Mouse (Mus musculus) forebrain, embryonic 11.5 days (tissue): Measurements from ENCODE around the gene Stk38. TPM values are rescaled to one million over a fixed set of nuclear protein-coding genes. Genes with fewer than 3 reads are reported as not detected.

Experiments
- ATAC-seq: fragments of 200-750 bp; cut with Nextera tagmentation; replicated peaks from 2 replicates; pipeline ENCODE4 v1.8.0; 2017; ENCODE audit warnings: moderate TSS enrichment; ENCODE audit not compliant: low FRiP score
- DNase-seq: peaks from one replicate; pipeline ENCODE4 v3.0.0-alpha.2; 2017; ENCODE audit warnings: low spot score
- H3K27ac ChIP-seq: fragments of 300-500 bp; sonication (generic); 2 replicates; pipeline ENCODE4 v1.5.1; 2014; ENCODE audit warnings: low read depth, low read length
- H3K27me3 ChIP-seq: fragments of 300-500 bp; sonication (generic); 2 replicates; pipeline ENCODE4 v1.6.1; 2014; ENCODE audit warnings: mild to moderate bottlenecking, low read length, mixed read lengths; ENCODE audit not compliant: control insufficient read depth, insufficient read depth
- H3K36me3 ChIP-seq: fragments of 300-500 bp; sonication (generic); 2 replicates; pipeline ENCODE4 v1.6.1; 2014; ENCODE audit warnings: mild to moderate bottlenecking, low read length, moderate library complexity, mixed read lengths; ENCODE audit not compliant: control insufficient read depth, insufficient read depth
- H3K4me1 ChIP-seq: fragments of 300-500 bp; sonication (generic); replicated peaks from 2 replicates; pipeline ENCODE4 v1.6.1; 2014; ENCODE audit warnings: low read length, mixed read lengths; ENCODE audit not compliant: control insufficient read depth, insufficient read depth
- H3K4me2 ChIP-seq: fragments of 300-500 bp; sonication (generic); 2 replicates; pipeline ENCODE4 v1.6.1; 2014; ENCODE audit warnings: low read depth, mild to moderate bottlenecking, low read length, moderate library complexity, mixed read lengths; ENCODE audit not compliant: severe bottlenecking
- H3K4me3 ChIP-seq: fragments of 300-500 bp; sonication (generic); 2 replicates; pipeline ENCODE4 v1.5.1; 2014; ENCODE audit warnings: low read depth, low read length
- H3K9ac ChIP-seq: fragments of 300-500 bp; sonication (generic); 2 replicates; pipeline ENCODE4 v1.6.1; 2014; ENCODE audit warnings: low read length
- H3K9me3 ChIP-seq: fragments of 300-500 bp; sonication (generic); 2 replicates; pipeline ENCODE4 v1.6.1; 2016; ENCODE audit warnings: low read length, mixed read lengths; ENCODE audit not compliant: control insufficient read depth
- WGBS: fragments of 180-500 bp; shearing (Covaris S2); extraction: QIAGEN DNeasy Blood & Tissue Kit; methylation state at CpG from one replicate; pipeline ENCODE4 v1.1.7; 2014; 5-methylcytosine and 5-hydroxymethylcytosine counted together
- polyA plus RNA-seq: library from polyadenylated mRNA; unstranded; fragments of >200 nt; fragmentation: Nextera tagmentation; extraction: Ambion mirVana; gene quantifications from 2 replicates; pipeline ENCODE4 v1.2.1, GENCODE M21; 2014

Stk38 gene
- polyA plus RNA-seq, 1 experiment from 2014 or later: 143 TPM

DNA sequence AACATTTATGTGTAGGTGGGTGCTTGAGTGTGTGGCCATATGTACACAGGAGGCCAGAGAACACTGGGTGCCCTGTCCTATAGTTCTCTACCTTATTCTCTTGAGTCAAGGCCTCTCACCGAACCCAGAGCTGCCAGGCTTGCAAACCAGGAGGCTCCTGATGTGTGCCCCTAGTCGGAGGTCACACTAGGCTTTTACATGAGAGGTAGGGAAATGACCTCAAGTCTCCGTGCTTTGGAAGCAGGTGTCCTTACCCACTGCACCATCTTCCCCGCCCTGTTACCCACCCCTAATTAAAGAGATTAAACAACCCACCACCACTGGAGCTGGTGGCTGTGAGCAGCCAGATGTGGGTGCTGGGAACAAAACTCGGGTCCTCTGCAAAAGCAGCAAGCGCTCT lies 15.6 kb upstream of the Stk38 start:
- WGBS: 91% methylated on average over 6 of the region's 6 CpGs
- Histone ChIP-seq H3K4me2 (no peak overlapping the region), H3K36me3 (no peaks in the 10 kb centered on the region), H3K9me3 (no peaks in the 10 kb centered on the region), H3K27ac (no peak overlapping the region), H3K4me3 (no peak overlapping the region), H3K9ac (no peak overlapping the region), H3K4me1 (no peaks in the 10 kb centered on the region), H3K27me3 (no peaks in the 10 kb centered on the region)
- DNase-seq: no peak
- no peak for ATAC-seq

GRCm38 (mm10) chr17:29022230-29022819 lies 14.5 kb upstream of the Stk38 start:
- ATAC-seq: no peak
- Histone ChIP-seq H3K9me3 (no peaks in the 10 kb centered on the region), H3K4me2 (0 out of 2 replicates have a peak overlapping the region, but pooled peaks have one; percentile 11), H3K4me3 (no peak overlapping the region), H3K4me1 (no peaks in the 10 kb centered on the region), H3K9ac (no peak overlapping the region), H3K36me3 (no peaks in the 10 kb centered on the region), H3K27me3 (no peaks in the 10 kb centered on the region), H3K27ac (no peak overlapping the region)
- WGBS: 24% methylated on average over 15 of the region's 15 CpGs
- DNase-seq: no peak

- Histone ChIP-seq H3K4me1 (no peaks in the 10 kb centered on the region), H3K9me3 (no peaks in the 10 kb centered on the region), H3K4me2 (no peak overlapping the region), H3K27me3 (no peaks in the 10 kb centered on the region), H3K36me3 (no peaks in the 10 kb centered on the region), H3K9ac (no peak overlapping the region), H3K27ac (no peak overlapping the region), H3K4me3 (no peak overlapping the region)
- ATAC-seq (no peak), DNase-seq (no peak)
Measured at GRCm38 (mm10) chr17:29020444-29020843, 12.6 kb upstream of the Stk38 start.

- H3K9ac ChIP-seq: no peak overlapping the region
- H3K9me3 ChIP-seq: no peaks in the 10 kb centered on the region
- H3K4me2 ChIP-seq: no peak overlapping the region
- WGBS: 83% methylated on average over 7 of the region's 7 CpGs
- ATAC-seq: no peak
- no peaks in the 10 kb centered on the region for H3K36me3 ChIP-seq
- no peaks in the 10 kb centered on the region for H3K4me1 ChIP-seq
- H3K4me3 ChIP-seq: no peak overlapping the region
- no peaks in the 10 kb centered on the region for H3K27me3 ChIP-seq
- DNase-seq: no peak
- H3K27ac ChIP-seq: no peak overlapping the region
Measured at GRCm38 (mm10) chr17:29019391-29019790, 11.6 kb upstream of the Stk38 start.

DNA sequence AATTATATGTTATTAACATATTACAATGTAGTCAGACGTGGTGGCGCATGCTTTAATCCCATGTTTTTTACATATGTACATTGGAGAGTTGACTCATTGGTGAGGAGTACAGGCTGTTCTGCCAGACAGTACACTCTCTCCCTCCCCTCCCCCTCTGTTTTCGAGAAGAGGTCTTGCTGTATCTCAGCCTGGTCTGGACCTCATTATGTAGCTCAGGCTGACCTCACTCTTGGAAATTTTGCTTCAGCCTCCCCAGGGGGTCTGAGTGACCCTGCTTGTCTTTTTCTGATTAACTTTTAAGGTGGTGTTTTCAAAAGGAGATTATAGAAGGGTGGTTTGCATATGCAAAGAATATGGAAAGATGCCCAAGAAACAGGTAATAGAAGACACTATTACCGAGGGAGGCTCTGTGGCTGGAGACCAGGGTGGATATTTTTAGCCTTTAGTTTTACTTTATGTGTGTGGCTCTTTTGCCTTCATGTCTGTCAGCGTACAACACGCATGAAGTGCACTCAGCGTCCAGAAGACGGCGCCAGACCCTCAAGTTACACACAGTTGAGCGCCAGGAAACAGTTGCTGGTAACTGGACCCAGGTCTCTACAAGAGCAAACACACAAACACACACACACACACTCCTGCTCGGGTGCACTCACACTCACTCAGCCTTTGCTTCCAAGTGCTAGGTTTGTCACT lies 10.6 kb upstream of the Stk38 start:
- 46% methylated on average over 11 of the region's 11 CpGs for WGBS

GRCm38 (mm10) chr17:29016705-29017104 lies 8.9 kb upstream of the Stk38 start:
- no peak overlapping the region for H3K9ac ChIP-seq
- 84% methylated on average over 4 of the region's 4 CpGs for WGBS
- H3K27ac ChIP-seq: no peak overlapping the region
- no peak for ATAC-seq
- no peaks in the 10 kb centered on the region for H3K4me1 ChIP-seq
- DNase-seq: no peak
- H3K9me3 ChIP-seq: no peaks in the 10 kb centered on the region
- no peaks in the 10 kb centered on the region for H3K27me3 ChIP-seq
- no peak overlapping the region for H3K4me2 ChIP-seq
- H3K36me3 ChIP-seq: no peaks in the 10 kb centered on the region
- no peak overlapping the region for H3K4me3 ChIP-seq

More for the DNA sequence above, 10.6 kb upstream of the Stk38 start:
- H3K4me2 ChIP-seq: no peak overlapping the region
- no peak overlapping the region for H3K9ac ChIP-seq
- H3K4me3 ChIP-seq: no peak overlapping the region
- H3K27ac ChIP-seq: no peak overlapping the region
- no peaks in the 10 kb centered on the region for H3K4me1 ChIP-seq
- no peak for ATAC-seq
- H3K9me3 ChIP-seq: no peaks in the 10 kb centered on the region
- H3K27me3 ChIP-seq: no peaks in the 10 kb centered on the region
- DNase-seq: peak; percentile 64
- H3K36me3 ChIP-seq: no peaks in the 10 kb centered on the region

DNA sequence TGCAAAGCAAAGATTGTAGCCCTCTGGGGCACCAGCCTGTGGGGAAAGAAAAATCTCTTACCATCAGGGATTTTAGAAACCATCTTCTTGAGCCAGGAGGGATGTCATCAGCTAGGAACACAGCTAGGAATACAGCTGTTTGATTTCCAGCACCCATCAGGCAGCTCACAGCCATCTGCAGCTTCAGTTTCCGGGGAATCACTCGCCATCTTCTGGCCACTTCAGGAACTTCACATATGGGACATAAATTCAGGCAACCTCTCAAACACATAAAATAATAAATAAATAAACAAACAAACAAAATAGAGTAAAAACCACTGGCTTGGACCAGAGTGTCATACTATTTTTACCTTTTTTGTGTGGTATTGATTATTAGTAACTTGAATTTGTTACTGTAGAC lies 7.8 kb upstream of the Stk38 start:
- no peak overlapping the region for H3K4me3 ChIP-seq
- no peak for ATAC-seq

GRCm38 (mm10) chr17:29014235-29014634 lies 6.4 kb upstream of the Stk38 start:
- Histone ChIP-seq H3K9me3 (no peaks in the 10 kb centered on the region), H3K9ac (no peak overlapping the region), H3K4me1 (no peaks in the 10 kb centered on the region), H3K27ac (no peak overlapping the region), H3K4me3 (no peak overlapping the region), H3K27me3 (no peaks in the 10 kb centered on the region), H3K4me2 (no peak overlapping the region), H3K36me3 (no peaks in the 10 kb centered on the region)
- no peak for ATAC-seq
- no peak for DNase-seq

More for the DNA sequence above, 7.8 kb upstream of the Stk38 start:
- WGBS: 28% methylated on average over 2 of the region's 2 CpGs
- peak; percentile 64 for DNase-seq
- Histone ChIP-seq H3K36me3 (no peaks in the 10 kb centered on the region), H3K4me2 (no peak overlapping the region), H3K9ac (no peak overlapping the region), H3K9me3 (no peaks in the 10 kb centered on the region), H3K27me3 (no peaks in the 10 kb centered on the region), H3K27ac (no peak overlapping the region), H3K4me1 (no peaks in the 10 kb centered on the region)

GRCm38 (mm10) chr17:29009181-29009580 lies 1.4 kb upstream of the Stk38 start:
- ATAC-seq: no peak
- Histone ChIP-seq H3K36me3 (no peaks in the 10 kb centered on the region; the same call in 1 of the 2 replicates), H3K27me3 (no peaks in the 10 kb centered on the region), H3K4me3 (no peak overlapping the region), H3K9ac (no peak overlapping the region), H3K27ac (no peak overlapping the region), H3K4me1 (peaks cover 2% of the 10 kb centered on the region; the same call in 1 of the 2 replicates), H3K9me3 (no peaks in the 10 kb centered on the region), H3K4me2 (no peak overlapping the region)
- WGBS: 89% methylated on average over 4 of the region's 4 CpGs
- no peak for DNase-seq
